Mouse (Mus musculus) neural tube, embryonic 14.5 days (tissue): ENCODE measurements at regions not wholly inside any gene's neighbourhood (a gene's known extent, or its start where the extent isn't known, plus 50 kb on each side); places are given as distances from the start of the nearest gene placed in this dataset.

ENCODE experiments used
- ATAC-seq: fragments of 200-750 bp; cut with Nextera tagmentation; 2 replicates; pipeline ENCODE4 v1.8.0; 2017; ENCODE audit warnings: low read depth, mild to moderate bottlenecking, moderate TSS enrichment, moderate library complexity
- H3K27ac ChIP-seq: fragments of 300-500 bp; sonication (generic); 2 replicates; pipeline ENCODE4 v1.5.1; 2014; ENCODE audit warnings: low read depth, mild to moderate bottlenecking, control low read depth, low read length, moderate library complexity, mixed read lengths
- H3K27me3 ChIP-seq: fragments of 300-500 bp; sonication (generic); 2 replicates; pipeline ENCODE4 v1.6.1; 2014; ENCODE audit warnings: low read length; ENCODE audit not compliant: control insufficient read depth, insufficient read depth
- H3K36me3 ChIP-seq: fragments of 300-500 bp; sonication (generic); 2 replicates; pipeline ENCODE4 v1.6.1; 2014; ENCODE audit warnings: low read length, mixed read lengths; ENCODE audit not compliant: control insufficient read depth, insufficient read depth
- H3K4me1 ChIP-seq: fragments of 300-500 bp; sonication (generic); 2 replicates; pipeline ENCODE4 v1.6.1; 2014; ENCODE audit warnings: low read length; ENCODE audit not compliant: control insufficient read depth, insufficient read depth
- H3K4me2 ChIP-seq: fragments of 300-500 bp; sonication (generic); 2 replicates; pipeline ENCODE4 v1.6.1; 2014; ENCODE audit warnings: mild to moderate bottlenecking, low read depth, low read length, control low read depth
- H3K4me3 ChIP-seq: fragments of 300-500 bp; sonication (generic); 2 replicates; pipeline ENCODE4 v1.5.1; 2014; ENCODE audit warnings: low read depth, low read length, control low read depth, mixed read lengths
- H3K9ac ChIP-seq: fragments of 300-500 bp; sonication (generic); replicated peaks from 2 replicates; pipeline ENCODE4 v1.6.1; 2014; ENCODE audit warnings: low read depth, mild to moderate bottlenecking, control low read depth, low read length, mixed read lengths
- H3K9me3 ChIP-seq: fragments of 300-500 bp; sonication (generic); 2 replicates; pipeline ENCODE4 v1.6.1; 2016; ENCODE audit warnings: low read length; ENCODE audit not compliant: control insufficient read depth
- WGBS: fragments of 180-500 bp; shearing (Covaris S2); extraction: QIAGEN DNeasy Blood & Tissue Kit; methylation state at CpG from one replicate; pipeline ENCODE4 v1.1.7; 2014; 5-methylcytosine and 5-hydroxymethylcytosine counted together

DNA sequence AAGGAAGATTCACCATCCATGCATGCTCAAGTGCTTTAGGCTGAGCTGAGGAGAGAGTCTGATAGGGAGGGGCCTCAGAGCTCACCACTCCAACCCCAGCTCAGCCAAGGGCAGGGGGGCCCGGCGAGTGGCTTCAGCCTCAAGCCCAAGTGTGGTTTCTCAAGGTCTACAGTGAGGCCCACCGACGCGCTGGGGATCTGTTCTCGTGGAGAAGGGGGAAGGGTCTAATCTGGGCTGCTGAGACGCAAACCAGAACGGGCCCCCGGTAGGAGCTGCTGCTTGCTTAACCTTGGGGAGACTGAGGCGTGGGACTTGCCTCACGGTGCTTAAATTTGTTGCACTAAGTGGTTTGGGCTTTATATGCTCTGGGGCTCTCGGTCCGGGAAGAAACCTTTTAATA lies 70.9 kb downstream of the Asb1 start:
- peak; percentile 41; the same call in 1 of the 2 replicates for ATAC-seq
- Histone ChIP-seq H3K4me2 (no peak overlapping the region), H3K36me3 (no peaks in the 10 kb centered on the region), H3K27me3 (no peaks in the 10 kb centered on the region), H3K9me3 (no peaks in the 10 kb centered on the region), H3K4me3 (no peak overlapping the region), H3K9ac (no peak overlapping the region), H3K4me1 (peaks cover 5% of the 10 kb centered on the region; the same call in 1 of the 2 replicates), H3K27ac (no peak overlapping the region)
- 58% methylated on average over 13 of the region's 13 CpGs for WGBS

DNA sequence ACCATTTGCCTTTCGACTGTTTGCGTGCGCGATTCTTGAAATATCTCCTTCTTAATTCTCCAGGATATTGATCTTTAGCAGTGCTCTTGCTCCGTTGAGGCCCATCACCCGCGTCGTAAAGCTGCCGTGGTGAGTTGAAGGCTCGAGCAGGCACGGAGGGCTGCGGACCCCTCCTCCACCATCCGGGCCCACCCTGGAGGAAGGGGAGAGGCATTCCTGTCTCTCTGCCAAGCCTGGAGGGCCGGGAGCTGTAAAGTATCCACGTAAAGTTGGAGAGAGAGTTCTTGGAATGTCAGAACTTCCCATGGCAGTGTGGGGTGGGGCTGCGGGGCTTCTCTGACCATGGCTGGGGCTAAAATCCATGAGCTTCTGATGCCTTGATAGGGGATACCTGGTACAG lies 71.3 kb downstream of the Asb1 start:
- Histone ChIP-seq H3K4me3 (no peak overlapping the region), H3K9me3 (no peaks in the 10 kb centered on the region), H3K36me3 (no peaks in the 10 kb centered on the region), H3K9ac (no peak overlapping the region), H3K27me3 (no peaks in the 10 kb centered on the region), H3K27ac (no peak overlapping the region), H3K4me2 (no peak overlapping the region), H3K4me1 (peaks cover 5% of the 10 kb centered on the region; the same call in 1 of the 2 replicates)
- ATAC-seq = peak; percentile 63; the same call in 1 of the 2 replicates
- 30% methylated on average over 16 of the region's 16 CpGs for WGBS

DNA sequence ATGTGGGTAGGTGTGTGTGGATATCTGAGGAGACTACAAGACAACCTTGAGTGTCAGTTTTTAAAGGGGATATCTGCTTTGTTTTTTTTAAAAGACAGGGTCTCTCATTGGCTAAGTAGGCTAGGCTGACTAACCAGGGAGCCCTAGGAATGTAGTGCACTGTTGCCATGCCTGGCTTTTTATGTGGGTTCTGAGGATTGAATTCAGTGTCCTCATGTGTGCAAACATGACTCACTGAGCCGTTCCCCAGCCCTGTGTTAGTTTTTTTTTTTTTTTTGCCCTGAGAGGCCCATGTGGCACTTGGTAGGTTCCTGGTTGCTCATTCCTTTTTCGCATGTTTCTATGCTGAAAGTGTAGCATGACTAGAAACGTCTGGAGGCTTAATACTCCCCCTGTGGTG lies 72.6 kb downstream of the Asb1 start:
- Histone ChIP-seq H3K27ac (no peak overlapping the region), H3K9me3 (no peaks in the 10 kb centered on the region)
- 72% methylated on average over 3 of the region's 3 CpGs for WGBS

DNA sequence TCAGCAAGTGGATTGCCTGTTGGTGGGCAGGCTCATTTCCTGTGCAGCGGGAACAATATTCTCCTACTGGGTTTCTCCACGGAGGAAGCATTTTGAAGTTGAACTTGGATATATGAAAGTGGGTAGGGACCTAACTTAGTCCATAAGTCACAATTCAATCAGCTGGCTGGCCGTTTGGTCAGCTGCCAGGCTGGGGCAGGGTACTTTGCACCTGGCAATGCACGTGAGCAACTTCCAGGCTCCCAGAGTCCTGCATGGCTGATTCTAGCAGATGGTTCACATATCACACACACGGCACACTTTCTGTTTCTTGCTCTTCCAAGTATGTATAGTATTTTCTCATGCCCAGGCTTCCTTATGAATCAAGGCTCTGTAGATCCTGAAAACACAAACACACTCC lies 75.1 kb downstream of the Asb1 start:
- H3K4me1 ChIP-seq = peaks cover 5% of the 10 kb centered on the region; the same call in 1 of the 2 replicates
- ATAC-seq = no peak
- no peaks in the 10 kb centered on the region for H3K27me3 ChIP-seq
- H3K9ac ChIP-seq = no peak overlapping the region
- WGBS = 74% methylated on average over 5 of the region's 5 CpGs
- H3K27ac ChIP-seq = no peak overlapping the region
- no peak overlapping the region for H3K4me2 ChIP-seq
- no peaks in the 10 kb centered on the region for H3K9me3 ChIP-seq
- no peak overlapping the region for H3K4me3 ChIP-seq
- no peaks in the 10 kb centered on the region for H3K36me3 ChIP-seq

More for the DNA sequence above, 72.6 kb downstream of the Asb1 start:
- no peak for ATAC-seq
- peaks cover 5% of the 10 kb centered on the region; the same call in 1 of the 2 replicates for H3K4me1 ChIP-seq
- no peaks in the 10 kb centered on the region for H3K27me3 ChIP-seq
- no peak overlapping the region for H3K9ac ChIP-seq
- no peak overlapping the region for H3K4me3 ChIP-seq
- no peaks in the 10 kb centered on the region for H3K36me3 ChIP-seq
- H3K4me2 ChIP-seq = no peak overlapping the region

DNA sequence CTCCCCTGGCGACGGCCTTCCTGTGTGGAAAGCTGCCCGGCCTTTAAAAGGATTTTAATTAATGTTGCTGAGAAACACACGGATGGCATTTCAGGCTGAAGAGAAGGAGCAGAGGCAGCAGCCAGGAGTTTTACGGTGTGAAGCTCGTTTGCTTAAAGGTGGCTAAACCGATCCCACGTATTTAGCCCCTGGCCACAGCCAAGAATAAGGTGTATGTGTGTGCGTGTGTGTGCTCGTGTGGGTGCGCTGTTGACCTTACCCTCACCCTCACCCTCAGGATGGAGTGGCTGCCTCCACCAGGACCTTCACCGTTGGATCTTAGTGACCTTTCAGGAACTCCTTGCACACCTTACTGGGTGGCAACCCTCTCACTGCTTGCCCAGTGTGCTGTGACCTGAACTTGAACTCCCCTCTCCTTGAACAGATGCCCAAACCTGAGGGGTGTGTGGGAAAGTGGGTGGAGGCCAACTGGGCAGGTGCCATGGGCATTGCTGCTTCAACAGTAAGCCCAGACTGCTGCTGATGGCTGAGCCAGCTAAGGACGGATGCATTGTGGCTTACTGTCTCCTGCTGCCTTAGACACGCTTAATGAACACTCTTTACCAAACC lies 78.3 kb downstream of the Asb1 start:
- Histone ChIP-seq H3K9ac (no peak overlapping the region), H3K27me3 (no peaks in the 10 kb centered on the region), H3K4me2 (no peak overlapping the region), H3K9me3 (no peaks in the 10 kb centered on the region), H3K4me3 (no peak overlapping the region), H3K27ac (no peak overlapping the region), H3K4me1 (no peaks in the 10 kb centered on the region), H3K36me3 (no peaks in the 10 kb centered on the region)
- 62% methylated on average over 14 of the region's 14 CpGs for WGBS
- no peak for ATAC-seq

DNA sequence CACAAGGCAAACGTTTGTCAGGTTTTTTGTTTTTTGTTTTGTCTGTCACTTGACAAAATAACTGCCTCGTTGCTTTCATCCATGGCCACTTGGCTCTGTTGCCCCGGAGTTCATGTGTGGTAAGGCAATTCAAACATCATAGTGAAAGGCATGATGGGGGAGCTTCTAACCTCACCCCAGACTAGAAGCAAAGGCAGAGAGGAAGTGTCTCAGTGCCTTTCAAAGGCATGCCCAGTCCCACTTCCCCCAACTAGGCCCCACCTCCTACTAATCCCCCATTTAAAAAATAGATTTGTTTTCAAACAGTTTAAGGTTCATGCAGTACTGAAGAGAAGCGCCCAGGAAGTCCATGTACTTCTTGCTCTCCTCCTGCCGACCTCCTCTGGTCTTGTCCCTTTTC lies 80.8 kb downstream of the Asb1 start:
- Histone ChIP-seq H3K27ac (no peak overlapping the region), H3K27me3 (no peaks in the 10 kb centered on the region), H3K4me1 (no peaks in the 10 kb centered on the region), H3K36me3 (no peaks in the 10 kb centered on the region), H3K9me3 (no peaks in the 10 kb centered on the region), H3K4me3 (no peak overlapping the region), H3K4me2 (no peak overlapping the region), H3K9ac (no peak overlapping the region)
- 79% methylated on average over 5 of the region's 5 CpGs for WGBS
- no peak for ATAC-seq

DNA sequence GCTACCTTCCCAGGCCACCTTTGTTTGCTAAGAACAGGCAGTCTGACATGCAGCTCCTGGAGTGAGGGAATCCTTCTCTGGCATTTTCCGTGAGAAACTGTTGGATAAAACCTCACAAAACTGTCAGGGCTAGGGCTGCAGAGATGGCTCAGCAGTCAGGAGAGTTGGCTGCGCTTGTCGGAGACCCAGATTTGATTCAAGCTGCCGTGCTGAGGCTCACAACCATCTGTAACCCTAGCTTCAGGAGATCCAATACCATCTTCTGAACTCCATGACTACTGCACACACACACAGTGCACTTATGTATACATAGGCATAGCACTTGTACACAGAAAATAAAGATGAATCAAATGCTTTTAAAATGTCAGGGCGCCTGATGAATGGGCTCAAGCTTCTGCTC lies 82.5 kb downstream of the Asb1 start:
- no peak overlapping the region for H3K27ac ChIP-seq
- no peak overlapping the region for H3K4me3 ChIP-seq
- H3K4me1 ChIP-seq = no peaks in the 10 kb centered on the region
- H3K9ac ChIP-seq = no peak overlapping the region
- no peaks in the 10 kb centered on the region for H3K36me3 ChIP-seq
- H3K27me3 ChIP-seq = no peaks in the 10 kb centered on the region
- WGBS = 89% methylated on average over 5 of the region's 5 CpGs
- H3K4me2 ChIP-seq = no peak overlapping the region
- no peak for ATAC-seq
- no peaks in the 10 kb centered on the region for H3K9me3 ChIP-seq

DNA sequence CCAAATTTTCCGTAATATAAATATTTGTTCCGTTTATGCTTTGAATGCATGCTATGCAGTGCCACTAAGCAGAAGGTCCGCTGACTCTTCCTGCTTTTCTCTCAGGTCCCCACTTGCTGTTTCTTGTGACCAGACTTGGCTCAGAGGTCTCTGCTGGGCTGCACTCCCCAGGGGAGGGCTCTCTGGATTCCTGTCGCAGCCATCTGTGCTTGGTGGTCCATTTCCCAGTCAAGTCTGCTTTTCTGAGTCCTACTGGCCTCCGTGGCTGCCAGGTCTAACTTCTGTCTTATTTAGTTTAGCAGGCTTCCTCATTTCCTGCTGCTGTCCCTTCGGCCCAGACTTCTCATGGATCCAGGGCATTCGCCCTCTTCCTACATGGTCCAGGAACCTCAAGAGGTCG lies 83.7 kb downstream of the Asb1 start:
- WGBS = 73% methylated on average over 8 of the region's 8 CpGs

DNA sequence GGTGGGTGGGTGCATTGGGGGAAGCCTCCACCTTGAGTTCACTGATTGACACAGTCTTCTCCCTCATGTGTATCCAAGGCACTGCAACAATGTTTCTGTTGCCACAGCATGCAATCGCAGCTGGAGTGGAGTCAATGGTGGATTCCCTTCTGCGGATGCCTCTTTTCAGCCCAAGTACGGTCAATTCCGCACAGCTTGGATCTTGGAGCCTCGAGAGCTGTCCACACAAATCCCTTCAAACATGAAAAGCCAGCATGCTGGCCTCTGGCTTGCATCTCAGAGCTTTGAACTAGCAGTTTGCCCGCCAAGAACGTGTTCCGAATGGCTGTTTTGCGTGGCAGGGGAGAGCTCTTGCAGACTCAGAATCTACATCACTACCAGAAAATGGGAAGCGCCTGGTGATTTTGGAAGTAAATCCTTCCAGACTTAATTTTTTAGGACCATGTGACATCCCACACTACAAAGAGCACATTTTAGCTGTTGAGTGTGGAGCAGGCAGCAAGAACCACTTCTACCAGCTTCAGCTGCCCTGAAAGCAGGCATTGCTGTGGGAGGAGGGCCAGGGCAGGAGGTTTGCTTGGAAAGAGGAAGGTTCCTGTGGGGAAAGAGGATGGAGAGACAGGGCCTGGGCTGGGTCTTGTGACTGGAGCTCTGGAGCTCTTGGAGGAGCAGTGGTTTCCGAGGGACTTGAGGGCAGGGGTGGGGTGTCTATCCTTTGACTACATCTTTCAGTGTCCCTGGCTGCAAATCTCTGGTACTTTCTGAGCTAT lies 84.4 kb downstream of the Asb1 start:
- Histone ChIP-seq H3K4me3 (no peak overlapping the region), H3K27ac (no peak overlapping the region), H3K4me2 (no peak overlapping the region), H3K27me3 (no peaks in the 10 kb centered on the region), H3K36me3 (no peaks in the 10 kb centered on the region), H3K4me1 (no peaks in the 10 kb centered on the region), H3K9me3 (no peaks in the 10 kb centered on the region), H3K9ac (no peak overlapping the region)
- WGBS = 75% methylated on average over 11 of the region's 11 CpGs
- no peak for ATAC-seq

More for the DNA sequence above, 83.7 kb downstream of the Asb1 start:
- Histone ChIP-seq H3K4me1 (no peaks in the 10 kb centered on the region), H3K9me3 (no peaks in the 10 kb centered on the region), H3K4me2 (no peak overlapping the region), H3K36me3 (no peaks in the 10 kb centered on the region), H3K9ac (no peak overlapping the region), H3K27ac (no peak overlapping the region), H3K4me3 (no peak overlapping the region), H3K27me3 (no peaks in the 10 kb centered on the region)
- ATAC-seq = no peak
